ENCODE assay signal across 7 mouse cellular contexts in genomic region chr10:128921883-128922821, GRCm38 (mm10). TPM values are rescaled to one million over a fixed set of nuclear protein-coding genes. Genes with fewer than 3 reads are reported as not detected.
DNase-seq lines count a peak whose midpoint lies in the region; ATAC-seq and TF ChIP-seq lines count a peak whose summit lies in the region.

No protein-coding gene starts in this region.

- H3K9ac ChIP-seq in liver, adult 2 months (ENCODE audit: low read depth, low read length) = peak overlapping the region; percentile 50
- peak overlapping the region; percentile 86 for H3K9ac ChIP-seq in heart, embryonic 14.5 days (ENCODE audit: low read length)

- peak overlapping the region; percentile 11; the same call in 1 of the 2 replicates for H3K4me3 ChIP-seq in liver, adult 2 months (ENCODE audit: insufficient read depth, low read depth, low read length)
- peak overlapping the region; percentile 51 for H3K4me3 ChIP-seq in bone marrow macrophage, adult 2 months (ENCODE audit: insufficient read depth, low read length)
- peak overlapping the region; percentile 83 to 93 for H3K4me3 ChIP-seq in heart, embryonic 14.5 days (ENCODE audit: control insufficient read depth in 1 of 2, insufficient read depth in 1 of 2, low read depth in 1 of 2, low read length in 2 of 2)
- H3K4me3 ChIP-seq in macrophage (ENCODE audit: inconsistent target) = peak overlapping the region; percentile 49; the same call in 1 of the 2 replicates

- H3K4me1 ChIP-seq in liver, adult 2 months (ENCODE audit: control insufficient read depth, insufficient read depth, low read length) = peaks cover 30% of the 10 kb centered on the region
- H3K4me1 ChIP-seq in bone marrow macrophage, adult 2 months (ENCODE audit: control insufficient read depth, insufficient read depth, low read length) = peaks cover 17% of the 10 kb centered on the region
- peaks cover 18 to 37% of the 10 kb centered on the region in 2 experiments for H3K4me1 ChIP-seq in heart, embryonic 14.5 days (ENCODE audit: control insufficient read depth in 2 of 2, insufficient read depth in 2 of 2, low read length in 2 of 2)

- H3K36me3 ChIP-seq in liver, adult 2 months (ENCODE audit: control insufficient read depth, insufficient read depth, low read length) = no peaks in the 10 kb centered on the region
- peaks cover 18% of the 10 kb centered on the region for H3K36me3 ChIP-seq in heart, embryonic 14.5 days (ENCODE audit: control insufficient read depth, insufficient read depth, low read length)
- H3K36me3 ChIP-seq in macrophage (ENCODE audit: inconsistent target) = peaks cover 10% of the 10 kb centered on the region

- DNase-seq in liver, adult 2 months (ENCODE audit: extremely low read depth, low read depth, low spot score) = no peak
- DNase-seq in liver = no peak
- DNase-seq in urinary bladder, postnatal 25 days (ENCODE audit: low spot score) = no peak
- DNase-seq in urinary bladder, postnatal 10 days (ENCODE audit: low spot score) = no peak

- TF ChIP-seq CTCF in liver, adult 2 months (IDR thresholded peaks at IDR 0.05; ENCODE audit: low read depth, low read length) = no peak
- TF ChIP-seq CTCF in bone marrow macrophage, adult 2 months (IDR thresholded peaks at IDR 0.05; ENCODE audit: low read depth, low read length) = no peak

- WGBS in liver, adult 2 months = 58% methylated on average over 16 of the region's 16 CpGs
- WGBS in heart, embryonic 14.5 days = 60% methylated on average over 16 of the region's 16 CpGs
- WGBS in macrophage (ENCODE audit: missing documents) = 79% methylated on average over 16 of the region's 16 CpGs

- no peaks in the 10 kb centered on the region for H3K27me3 ChIP-seq in liver, adult 2 months (ENCODE audit: control insufficient read depth, insufficient read depth, low read length)
- no peaks in the 10 kb centered on the region for H3K27me3 ChIP-seq in heart, embryonic 14.5 days (ENCODE audit: control insufficient read depth, insufficient read depth, low read length)

- H3K4me2 ChIP-seq in heart, embryonic 14.5 days (ENCODE audit: low read length) = peak overlapping the region; percentile 85

- H3K27ac ChIP-seq in liver, adult 2 months (replicated peaks; ENCODE audit: insufficient read depth, low read depth, low read length) = peak overlapping the region; percentile 30
- peak overlapping the region; percentile 8; the same call in 1 of the 2 replicates for H3K27ac ChIP-seq in bone marrow macrophage, adult 2 months (ENCODE audit: insufficient read depth, low read depth, low read length)
- peak overlapping the region; percentile 49 to 93 for H3K27ac ChIP-seq in heart, embryonic 14.5 days (replicated peaks in 1 of 2; ENCODE audit: control insufficient read depth in 1 of 2, insufficient read depth in 1 of 2, low read depth in 2 of 2, low read length in 2 of 2)
- H3K27ac ChIP-seq in macrophage = no peak overlapping the region

- ATAC-seq in heart, embryonic 14.5 days (ENCODE audit: insufficient number of reproducible peaks, insufficient read depth, low FRiP score, low read depth) = no peak

- no peaks in the 10 kb centered on the region for H3K9me3 ChIP-seq in heart, embryonic 14.5 days (ENCODE audit: control insufficient read depth, low read length)

- TF ChIP-seq POLR2A in liver, adult 2 months (IDR thresholded peaks at IDR 0.05; ENCODE audit: extremely low read depth, insufficient read depth, low read length) = no peak
- no peak for TF ChIP-seq POLR2A in bone marrow macrophage, adult 2 months (IDR thresholded peaks at IDR 0.05; ENCODE audit: borderline replicate concordance, low read depth, low read length)

- 0 out of 2 replicates have a peak, but pooled peaks cover 2% of the 10 kb centered on the region for H3K79me2 ChIP-seq in liver, adult 2 months (ENCODE audit: control insufficient read depth, insufficient read depth, low read length)
- no peaks in the 10 kb centered on the region for H3K79me2 ChIP-seq in macrophage (ENCODE audit: inconsistent target)

RNA-seq across cellular contexts. Expression of gene Rdh5, which starts 0.5 kb away (rescaled TPM):
- 30.4 and 33.8 TPM in 2 replicates for total RNA-seq in liver, adult 2 months (2014; rRNA removed)
- polyA plus RNA-seq in liver, adult 2 months (2012; rRNA removed) = 86.2 and 91.8 TPM in 2 replicates
- polyA plus RNA-seq in bone marrow macrophage, adult 2 months (2012; ENCODE audit: insufficient read depth, insufficient read length, missing spikeins) = 4.6 and 7.5 TPM in 2 replicates
- 7.7 and 11.5 TPM in 2 replicates for polyA plus RNA-seq in heart, embryonic 14.5 days (2014; fragmentation: Nextera tagmentation; extraction: Ambion mirVana)
- 10 to 100 TPM in 6 of 26 experiments, 1 to 10 TPM in 20; 2.7 to 12.5 (median 8.1) TPM for total RNA-seq in macrophage (2018; cell fraction: chromatin; rRNA removed)
- 1 to 10 TPM in 9 of 26 experiments, under 1 TPM in 17; 0.36 to 1.5 (median 0.79) TPM for total RNA-seq in macrophage (2018; cell fraction: cytosol; rRNA removed)
- 1 to 10 TPM; 2.8 to 8.7 (median 6.3) TPM for total RNA-seq in macrophage (2018; cell fraction: nucleus; rRNA removed)
- 0.53 to 1.3 TPM (median 0.92 TPM) in 3 replicates for polyA plus RNA-seq in macrophage (2018)

RNA-seq across cellular contexts. Expression of gene Bloc1s1, which starts 1.7 kb away (rescaled TPM):
- total RNA-seq in liver, adult 2 months (2014; rRNA removed) = 91.1 and 106 TPM in 2 replicates
- 192 and 226 TPM in 2 replicates for polyA plus RNA-seq in liver, adult 2 months (2012; rRNA removed)
- polyA plus RNA-seq in bone marrow macrophage, adult 2 months (2012; ENCODE audit: insufficient read depth, insufficient read length, missing spikeins) = 125 TPM in 2 replicates
- polyA plus RNA-seq in heart, embryonic 14.5 days (2014; fragmentation: Nextera tagmentation; extraction: Ambion mirVana) = 239 and 251 TPM in 2 replicates
- 10 to 100 TPM in 21 of 26 experiments, 1 to 10 TPM in 5; 5.8 to 37.8 (median 15.4) TPM for total RNA-seq in macrophage (2018; cell fraction: chromatin; rRNA removed)
- total RNA-seq in macrophage (2018; cell fraction: cytosol; rRNA removed) = 100 to 1,000 TPM; 105 to 174 (median 124) TPM
- total RNA-seq in macrophage (2018; cell fraction: nucleus; rRNA removed) = 10 to 100 TPM; 12.8 to 51.2 (median 30.7) TPM
- polyA plus RNA-seq in macrophage (2018) = 77.8 to 126 TPM (median 124 TPM) in 3 replicates

RNA-seq across cellular contexts. Expression of gene Itga7, which starts 11.5 kb away (rescaled TPM):
- 4.6 and 4.9 TPM in 2 replicates for total RNA-seq in liver, adult 2 months (2014; rRNA removed)
- 9.5 and 11.0 TPM in 2 replicates for polyA plus RNA-seq in liver, adult 2 months (2012; rRNA removed)
- 0.17 TPM in 1 of 2 replicates, not detected in the other for polyA plus RNA-seq in bone marrow macrophage, adult 2 months (2012; ENCODE audit: insufficient read depth, insufficient read length, missing spikeins)
- polyA plus RNA-seq in heart, embryonic 14.5 days (2014; fragmentation: Nextera tagmentation; extraction: Ambion mirVana) = 3.7 and 3.9 TPM in 2 replicates
- 1 to 10 TPM in 7 of 26 experiments, under 1 TPM in 16, not detected in 3; 0.26 to 1.7 (median 0.65) TPM for total RNA-seq in macrophage (2018; cell fraction: chromatin; rRNA removed)
- total RNA-seq in macrophage (2018; cell fraction: cytosol; rRNA removed) = not detected
- 1 to 10 TPM in 1 of 26 experiments, under 1 TPM in 13, not detected in 12; 0.18 to 2.1 (median 0.34) TPM for total RNA-seq in macrophage (2018; cell fraction: nucleus; rRNA removed)
- polyA plus RNA-seq in macrophage (2018) = not detected in 3 replicates

RNA-seq across cellular contexts. Expression of gene Cd63, which starts 21.4 kb away (rescaled TPM):
- 4.1 and 5.2 TPM in 2 replicates for total RNA-seq in liver, adult 2 months (2014; rRNA removed)
- 2.9 and 4.4 TPM in 2 replicates for polyA plus RNA-seq in liver, adult 2 months (2012; rRNA removed)
- 751 and 791 TPM in 2 replicates for polyA plus RNA-seq in bone marrow macrophage, adult 2 months (2012; ENCODE audit: insufficient read depth, insufficient read length, missing spikeins)
- polyA plus RNA-seq in heart, embryonic 14.5 days (2014; fragmentation: Nextera tagmentation; extraction: Ambion mirVana) = 363 and 394 TPM in 2 replicates
- total RNA-seq in macrophage (2018; cell fraction: chromatin; rRNA removed) = 100 to 1,000 TPM in 20 of 26 experiments, 10 to 100 TPM in 6; 64.3 to 309 (median 139) TPM
- 1,000 to 10,000 TPM in 13 of 26 experiments, 100 to 1,000 TPM in 13; 763 to 1,370 (median 956) TPM for total RNA-seq in macrophage (2018; cell fraction: cytosol; rRNA removed)
- total RNA-seq in macrophage (2018; cell fraction: nucleus; rRNA removed) = 1,000 to 10,000 TPM in 4 of 26 experiments, 100 to 1,000 TPM in 22; 352 to 1,389 (median 692) TPM
- polyA plus RNA-seq in macrophage (2018) = 1,227 to 1,611 TPM (median 1,544 TPM) in 3 replicates

RNA-seq across cellular contexts. Expression of gene Gdf11, which starts 30.6 kb away (rescaled TPM):
- total RNA-seq in liver, adult 2 months (2014; rRNA removed) = 0.09 and 0.13 TPM in 2 replicates
- polyA plus RNA-seq in liver, adult 2 months (2012; rRNA removed) = 0.04 and 0.05 TPM in 2 replicates
- polyA plus RNA-seq in bone marrow macrophage, adult 2 months (2012; ENCODE audit: insufficient read depth, insufficient read length, missing spikeins) = not detected in 2 replicates
- 2.3 and 3.4 TPM in 2 replicates for polyA plus RNA-seq in heart, embryonic 14.5 days (2014; fragmentation: Nextera tagmentation; extraction: Ambion mirVana)
- total RNA-seq in macrophage (2018; cell fraction: chromatin; rRNA removed) = 1 to 10 TPM in 1 of 26 experiments, under 1 TPM in 4, not detected in 21; 0.13 to 2.9 (median 0.18) TPM
- total RNA-seq in macrophage (2018; cell fraction: cytosol; rRNA removed) = under 1 TPM in 8 of 26 experiments, not detected in 18; under 0.01 to 0.29 (median 0.05) TPM
- total RNA-seq in macrophage (2018; cell fraction: nucleus; rRNA removed) = under 1 TPM in 5 of 26 experiments, not detected in 21; 0.16 to 0.99 (median 0.30) TPM
- 0.03 TPM in 1 of 3 replicates, not detected in the others for polyA plus RNA-seq in macrophage (2018)

Comparison
In these comparisons a context has a peak if more than half of its experiments do, and no peak if none do; other contexts are left out.
1. H3K4me3 ChIP-seq: peak in every context shown above with its lines; median percentile 88 in heart, embryonic 14.5 days; 51 in bone marrow macrophage, adult 2 months; 49 in macrophage; 11 in liver, adult 2 months.